Mouse (Mus musculus) neural tube, embryonic 15.5 days (tissue): ENCODE results near the gene Pou6f2. TPM values are rescaled to one million over a fixed set of nuclear protein-coding genes. Genes with fewer than 3 reads are reported as not detected.

Experiments used
- ATAC-seq: fragments of 200-750 bp; cut with Nextera tagmentation; 2 replicates; pipeline ENCODE4 v1.8.0; 2017; ENCODE audit warnings: mild to moderate bottlenecking, moderate TSS enrichment, moderate library complexity; ENCODE audit not compliant: low FRiP score
- H3K27ac ChIP-seq: fragments of 300-500 bp; sonication (generic); replicated peaks from 2 replicates; pipeline ENCODE4 v1.5.1; 2015; ENCODE audit warnings: mild to moderate bottlenecking, inconsistent platforms
- H3K27me3 ChIP-seq: fragments of 300-500 bp; sonication (generic); replicated peaks from 2 replicates; pipeline ENCODE4 v1.6.1; 2015; ENCODE audit warnings: inconsistent platforms
- H3K36me3 ChIP-seq: fragments of 300-500 bp; sonication (generic); 2 replicates; pipeline ENCODE4 v1.6.1; 2015; ENCODE audit warnings: inconsistent platforms
- H3K4me1 ChIP-seq: fragments of 300-500 bp; sonication (generic); 2 replicates; pipeline ENCODE4 v1.6.1; 2015; ENCODE audit warnings: inconsistent platforms
- H3K4me2 ChIP-seq: fragments of 300-500 bp; sonication (generic); 2 replicates; pipeline ENCODE4 v1.6.1; 2015; ENCODE audit warnings: inconsistent platforms, mild to moderate bottlenecking, moderate library complexity
- H3K4me3 ChIP-seq: fragments of 300-500 bp; sonication (generic); replicated peaks from 2 replicates; pipeline ENCODE4 v1.5.1; 2015; ENCODE audit warnings: mild to moderate bottlenecking, inconsistent platforms
- H3K9ac ChIP-seq: fragments of 300-500 bp; sonication (generic); replicated peaks from 2 replicates; pipeline ENCODE4 v1.6.1; 2015; ENCODE audit warnings: mild to moderate bottlenecking, inconsistent platforms
- H3K9me3 ChIP-seq: fragments of 300-500 bp; sonication (generic); replicated peaks from 2 replicates; pipeline ENCODE4 v1.6.1; 2016; ENCODE audit warnings: inconsistent platforms
- WGBS: fragments of 180-500 bp; shearing (Covaris S2); methylation state at CpG from one replicate; pipeline ENCODE4 v1.1.7; 2015; ENCODE audit warnings: mixed read lengths; 5-methylcytosine and 5-hydroxymethylcytosine counted together
- polyA plus RNA-seq: library from polyadenylated mRNA; unstranded; fragments of >200 nt; fragmentation: Nextera tagmentation; extraction: Ambion mirVana; gene quantifications from 2 replicates; pipeline ENCODE4 v1.2.1, GENCODE M21; 2015

Pou6f2 gene
- 10.4 and 10.6 TPM in 2 replicates for polyA plus RNA-seq

DNA sequence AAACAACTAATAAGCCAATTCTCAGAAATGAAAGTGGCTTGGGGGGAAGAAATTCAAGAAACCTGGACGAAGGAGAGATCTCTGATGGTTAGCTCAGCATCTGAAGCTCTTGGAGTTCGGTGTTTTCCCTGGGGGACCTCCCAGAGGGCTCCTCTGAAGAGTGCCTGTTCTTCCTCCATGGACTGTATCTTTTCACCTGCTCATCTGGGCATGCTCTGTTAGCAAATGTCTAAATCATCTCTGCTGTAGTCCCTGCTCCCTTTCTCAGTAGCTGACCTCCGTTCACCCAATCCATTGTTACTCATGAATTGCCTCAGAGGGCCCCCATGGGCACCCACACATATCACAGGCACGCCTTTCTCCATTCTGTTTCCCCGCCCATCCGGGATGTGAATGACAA is at the start of gene Pou6f2:
Gene Pou6f2 (minus strand): TSS at position 101 of the 400 bp plus-strand sequence.
- Histone ChIP-seq H3K9me3 (no peaks in the 10 kb centered on the region), H3K27ac (no peak within 1 kb of the TSS), H3K27me3 (no peaks in the 10 kb centered on the region), H3K4me1 (no peaks in the 10 kb centered on the region), H3K4me2 (no peak within 1 kb of the TSS), H3K4me3 (no peak within 1 kb of the TSS), H3K9ac (no peak within 1 kb of the TSS), H3K36me3 (no peaks in the 10 kb centered on the region)
- WGBS, result 86% methylated on average over 6 of the region's 6 CpGs
- no peak for ATAC-seq

DNA sequence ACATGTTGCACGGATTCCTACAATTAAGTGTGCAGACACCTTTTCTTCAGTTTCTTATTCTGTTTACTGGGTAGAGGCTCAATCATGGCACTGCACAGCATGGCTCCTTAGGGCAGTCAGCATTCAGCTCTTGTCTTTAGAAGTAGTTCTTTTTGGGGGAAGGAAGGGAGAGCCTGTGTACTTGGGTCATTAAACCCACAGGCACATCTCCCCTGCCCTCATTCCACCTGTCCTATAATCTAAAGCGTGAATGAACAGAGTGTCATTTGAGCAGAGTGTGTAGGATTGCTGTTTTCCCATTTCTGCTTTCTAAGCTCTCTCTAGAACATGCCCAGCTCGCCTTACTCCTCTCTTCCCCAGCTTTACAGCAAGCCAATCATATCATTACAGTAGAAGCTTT is 42.4 kb upstream of the Pou6f2 start:
- H3K4me1 ChIP-seq, result no peaks in the 10 kb centered on the region
- H3K4me2 ChIP-seq, result no peak overlapping the region
- no peaks in the 10 kb centered on the region for H3K27me3 ChIP-seq
- no peak overlapping the region for H3K9ac ChIP-seq
- no peaks in the 10 kb centered on the region for H3K9me3 ChIP-seq
- WGBS, result 71% methylated on average over 3 of the region's 3 CpGs
- H3K4me3 ChIP-seq, result no peak overlapping the region
- H3K36me3 ChIP-seq, result no peaks in the 10 kb centered on the region
- no peak for ATAC-seq
- no peak overlapping the region for H3K27ac ChIP-seq

- Histone ChIP-seq H3K4me1 (no peaks in the 10 kb centered on the region), H3K27me3 (no peaks in the 10 kb centered on the region), H3K9ac (no peak overlapping the region), H3K4me2 (no peak overlapping the region), H3K27ac (no peak overlapping the region), H3K9me3 (no peaks in the 10 kb centered on the region), H3K36me3 (no peaks in the 10 kb centered on the region), H3K4me3 (no peak overlapping the region)
- 89% methylated on average over 4 of the region's 4 CpGs for WGBS
- ATAC-seq, result no peak
Measured at GRCm38 (mm10) chr13:18387673-18388072, 9.8 kb downstream of the Pou6f2 start.

DNA sequence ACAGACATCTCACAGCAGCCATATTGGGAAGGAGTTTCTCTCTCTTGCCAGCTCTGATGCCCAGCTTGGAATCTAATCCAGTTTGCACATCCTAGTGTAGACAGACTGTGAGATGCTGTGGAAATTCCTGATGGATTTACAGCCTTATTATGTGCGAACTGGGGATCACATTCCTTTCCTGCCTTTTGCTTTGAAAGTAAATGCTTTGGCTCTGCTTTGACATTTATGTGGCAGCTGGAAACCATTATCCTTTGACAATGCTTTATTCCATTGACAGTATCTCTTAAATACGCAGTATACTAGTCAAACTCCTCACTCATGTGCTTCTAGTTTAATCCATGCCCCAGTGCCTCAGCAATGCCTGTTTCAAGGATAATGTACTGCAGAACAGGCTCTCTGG is 34.1 kb downstream of the Pou6f2 start:
- 31% methylated on average over 2 of the region's 2 CpGs for WGBS
- Histone ChIP-seq H3K4me3 (no peak overlapping the region), H3K4me1 (no peaks in the 10 kb centered on the region), H3K4me2 (no peak overlapping the region), H3K36me3 (no peaks in the 10 kb centered on the region), H3K27me3 (no peaks in the 10 kb centered on the region), H3K9ac (no peak overlapping the region), H3K9me3 (no peaks in the 10 kb centered on the region), H3K27ac (no peak overlapping the region)
- no peak for ATAC-seq

DNA sequence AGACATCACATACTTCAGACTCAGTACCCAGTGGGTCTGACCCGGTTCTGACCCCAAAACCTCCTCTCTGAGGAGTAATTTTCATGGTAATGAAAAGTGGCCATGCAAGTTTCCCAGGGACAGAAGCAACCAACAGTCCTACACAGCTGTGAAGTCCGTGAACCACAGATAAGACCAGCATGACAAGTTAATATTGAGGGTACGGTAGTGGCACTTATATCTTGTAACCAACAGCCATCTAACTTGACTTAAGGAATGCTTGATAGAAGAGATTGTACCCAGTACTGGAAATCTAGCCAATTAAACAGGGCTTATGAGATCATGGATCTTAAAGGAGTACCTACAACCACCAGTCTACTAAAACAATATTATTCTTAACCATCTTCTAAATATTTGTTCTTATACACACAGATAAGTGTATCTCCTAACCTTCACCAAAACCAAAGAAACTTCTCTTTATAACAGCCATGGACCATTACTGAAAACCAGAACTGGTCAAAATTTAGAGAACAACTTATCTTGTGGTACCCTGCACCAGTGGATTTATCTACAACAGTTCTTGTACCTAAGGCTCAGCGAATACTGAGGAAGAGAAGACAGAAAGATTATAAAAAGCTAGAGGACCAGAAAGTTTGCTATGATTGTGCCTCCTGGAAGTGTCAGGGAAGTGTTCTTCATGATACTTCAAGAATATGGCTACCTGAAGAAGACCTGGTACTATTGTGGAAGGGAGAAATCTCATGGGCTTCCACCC is 52.7 kb downstream of the Pou6f2 start:
- no peak overlapping the region for H3K9ac ChIP-seq
- no peak for ATAC-seq

DNA sequence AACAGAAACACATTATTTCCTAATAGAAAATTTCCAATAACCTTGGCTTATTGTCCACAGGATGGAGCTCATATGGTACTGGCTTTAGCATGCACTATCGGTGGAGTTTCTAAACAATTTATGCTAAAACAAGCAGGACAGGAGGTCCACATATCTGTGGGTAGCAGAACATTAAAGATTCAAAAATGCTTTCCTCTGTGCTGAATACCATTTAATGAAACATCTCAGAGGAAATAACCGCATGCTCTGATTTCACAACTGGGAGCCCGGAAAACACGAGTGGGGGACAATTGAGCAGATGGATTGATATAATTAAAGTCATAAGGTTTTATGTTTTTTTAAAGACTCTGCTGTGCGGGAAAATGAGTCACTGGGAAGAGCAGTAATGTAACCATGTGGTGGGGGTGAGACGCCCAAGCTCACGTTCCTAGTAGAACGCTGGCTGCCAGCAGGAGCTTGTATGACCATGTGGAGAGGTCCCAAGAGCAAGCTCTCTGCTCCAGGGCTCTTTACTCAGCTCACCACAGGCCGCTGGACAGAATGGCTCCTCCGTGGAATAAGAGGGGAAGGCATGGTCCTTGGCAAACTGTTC is 58.5 kb downstream of the Pou6f2 start:
- Histone ChIP-seq H3K36me3 (no peaks in the 10 kb centered on the region), H3K4me1 (peaks cover 10% of the 10 kb centered on the region; the same call in 1 of the 2 replicates), H3K27me3 (no peaks in the 10 kb centered on the region; the same call in 1 of the 2 replicates), H3K27ac (no peak overlapping the region), H3K4me2 (peak overlapping the region; percentile 19), H3K4me3 (no peak overlapping the region), H3K9ac (no peak overlapping the region), H3K9me3 (no peaks in the 10 kb centered on the region)
- peak; percentile 83 for ATAC-seq
- 37% methylated on average over 10 of the region's 10 CpGs for WGBS

More for the DNA sequence above, 52.7 kb downstream of the Pou6f2 start:
- H3K27me3 ChIP-seq, result no peaks in the 10 kb centered on the region
- no peak overlapping the region for H3K4me3 ChIP-seq
- WGBS, result 75% methylated on average over 4 of the region's 4 CpGs
- no peaks in the 10 kb centered on the region for H3K36me3 ChIP-seq
- H3K4me1 ChIP-seq, result no peaks in the 10 kb centered on the region
- no peak overlapping the region for H3K27ac ChIP-seq
- no peak overlapping the region for H3K4me2 ChIP-seq
- H3K9me3 ChIP-seq, result no peaks in the 10 kb centered on the region

- no peak overlapping the region for H3K9ac ChIP-seq
- H3K4me2 ChIP-seq, result no peak overlapping the region
- no peak overlapping the region for H3K4me3 ChIP-seq
- no peaks in the 10 kb centered on the region for H3K9me3 ChIP-seq
- no peak overlapping the region for H3K27ac ChIP-seq
- no peak for ATAC-seq
- WGBS, result 75% methylated on average over 2 of the region's 2 CpGs
- H3K27me3 ChIP-seq, result no peaks in the 10 kb centered on the region; the same call in 1 of the 2 replicates
- peaks cover 10% of the 10 kb centered on the region; the same call in 1 of the 2 replicates for H3K4me1 ChIP-seq
- H3K36me3 ChIP-seq, result no peaks in the 10 kb centered on the region
Measured at GRCm38 (mm10) chr13:18338022-18338421, 59.5 kb downstream of the Pou6f2 start.

DNA sequence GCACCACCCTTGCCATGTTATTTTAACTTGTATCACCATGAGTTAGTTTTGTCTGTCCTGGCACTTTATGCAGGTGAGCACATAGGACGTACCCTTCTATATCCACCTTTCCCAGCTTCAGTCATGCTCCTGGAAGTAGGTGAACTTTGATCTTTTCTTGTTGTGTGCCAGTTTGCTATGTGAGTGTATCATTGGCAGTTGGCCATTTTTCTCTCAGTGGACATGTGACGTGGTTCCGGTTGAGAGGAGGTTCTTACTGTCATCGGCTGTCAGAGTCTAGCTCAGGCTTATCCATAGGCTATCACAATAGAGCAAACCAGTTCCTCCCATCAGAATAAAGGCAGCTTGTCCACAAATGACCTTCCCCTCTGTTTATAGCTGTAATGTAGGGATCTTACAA is 63.5 kb downstream of the Pou6f2 start:
- no peak overlapping the region for H3K27ac ChIP-seq
- H3K9ac ChIP-seq, result no peak overlapping the region
- H3K4me1 ChIP-seq, result peaks cover 7% of the 10 kb centered on the region; the same call in 1 of the 2 replicates
- no peaks in the 10 kb centered on the region for H3K36me3 ChIP-seq
- ATAC-seq, result no peak
- no peaks in the 10 kb centered on the region; the same call in 1 of the 2 replicates for H3K27me3 ChIP-seq
- H3K9me3 ChIP-seq, result no peaks in the 10 kb centered on the region
- 87% methylated on average over 4 of the region's 4 CpGs for WGBS
- H3K4me2 ChIP-seq, result no peak overlapping the region
- no peak overlapping the region for H3K4me3 ChIP-seq

DNA sequence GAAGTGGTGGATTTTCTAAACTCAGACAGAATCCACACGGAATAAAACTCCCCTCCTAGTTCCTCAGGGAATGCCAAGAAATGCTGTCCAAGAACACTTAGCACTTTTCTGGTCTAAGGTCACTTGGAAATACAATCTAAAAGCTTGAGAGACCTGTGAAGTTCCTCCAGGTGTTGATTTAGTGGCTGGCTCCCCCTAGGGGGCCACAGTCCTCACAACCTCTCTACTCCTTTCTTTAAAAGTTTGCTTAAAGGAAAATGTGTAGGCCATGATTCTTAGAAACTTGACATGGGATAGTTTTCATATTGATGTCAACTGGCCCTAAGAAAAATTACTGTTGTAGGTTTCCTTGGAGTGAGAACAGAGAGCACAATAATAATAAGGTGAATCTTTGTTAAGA is 64.9 kb downstream of the Pou6f2 start:
- Histone ChIP-seq H3K9ac (no peak overlapping the region), H3K27me3 (no peaks in the 10 kb centered on the region; the same call in 1 of the 2 replicates), H3K4me3 (no peak overlapping the region), H3K36me3 (no peaks in the 10 kb centered on the region), H3K4me2 (no peak overlapping the region), H3K4me1 (0 out of 2 replicates have a peak, but pooled peaks cover 2% of the 10 kb centered on the region), H3K27ac (no peak overlapping the region), H3K9me3 (no peaks in the 10 kb centered on the region)
- ATAC-seq, result no peak
- 47% methylated on average over 1 of the region's 1 CpGs for WGBS

DNA sequence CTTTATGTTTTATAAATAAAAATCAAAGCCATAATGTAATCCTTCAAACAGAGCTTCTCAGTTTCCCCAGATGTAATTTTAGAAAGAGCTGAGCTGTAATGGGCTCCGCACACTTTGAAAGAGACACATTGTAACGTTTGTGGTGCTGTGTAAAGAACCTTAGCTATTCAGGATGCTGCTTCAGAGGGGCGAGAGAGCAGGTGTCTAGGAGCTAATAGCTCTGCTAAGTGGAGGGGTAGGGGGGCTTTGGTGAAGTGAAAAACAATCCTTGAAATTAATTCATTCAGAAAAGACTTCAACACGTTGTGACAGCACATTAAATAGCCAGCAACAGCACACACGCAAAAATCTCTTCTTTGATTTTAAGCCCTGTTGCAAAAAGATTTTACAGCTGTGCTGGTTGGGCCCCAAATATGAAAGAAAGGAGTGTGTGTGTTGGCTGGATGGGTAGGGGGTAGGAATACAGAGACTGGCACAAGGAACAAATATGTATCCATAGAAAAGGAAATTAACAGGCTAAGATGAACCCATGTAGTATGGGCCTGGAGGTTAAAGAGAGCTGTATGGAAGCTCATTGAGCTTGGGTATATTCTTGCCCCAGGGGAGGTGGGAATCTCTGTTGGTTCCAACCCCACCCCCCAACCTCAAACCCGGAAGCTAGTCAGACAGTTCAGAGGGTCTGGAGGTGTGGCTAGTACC is 73.4 kb downstream of the Pou6f2 start:
- Histone ChIP-seq H3K27ac (no peak overlapping the region), H3K9me3 (no peaks in the 10 kb centered on the region), H3K27me3 (no peaks in the 10 kb centered on the region), H3K9ac (no peak overlapping the region), H3K4me3 (no peak overlapping the region), H3K36me3 (no peaks in the 10 kb centered on the region), H3K4me2 (no peak overlapping the region), H3K4me1 (peaks cover 7% of the 10 kb centered on the region; the same call in 1 of the 2 replicates)
- WGBS, result 35% methylated on average over 6 of the region's 6 CpGs
- ATAC-seq, result no peak

DNA sequence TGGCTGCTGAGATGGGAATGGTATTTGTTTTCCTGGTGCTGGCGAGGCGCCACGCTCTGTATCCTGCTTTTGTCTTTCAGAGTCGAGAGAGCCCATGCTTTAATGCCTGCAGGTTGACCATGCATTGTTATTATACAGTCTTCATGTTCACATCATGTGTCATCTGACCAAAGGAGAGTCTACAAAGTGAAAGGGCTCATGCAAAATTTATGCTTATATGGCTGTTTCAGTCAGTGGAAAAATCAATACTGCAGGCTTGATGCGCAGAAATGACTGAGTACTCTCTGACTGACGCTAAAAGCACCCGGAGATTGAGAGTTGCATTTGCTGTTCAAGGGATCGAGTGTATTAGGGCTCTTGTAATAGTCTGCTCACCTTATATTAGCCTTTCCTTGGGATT is 74.1 kb downstream of the Pou6f2 start:
- Histone ChIP-seq H3K27ac (peak overlapping the region; percentile 45; the same call in 1 of the 2 replicates), H3K4me2 (no peak overlapping the region), H3K27me3 (no peaks in the 10 kb centered on the region), H3K36me3 (no peaks in the 10 kb centered on the region), H3K9me3 (no peaks in the 10 kb centered on the region), H3K4me1 (peaks cover 7% of the 10 kb centered on the region; the same call in 1 of the 2 replicates), H3K9ac (no peak overlapping the region), H3K4me3 (no peak overlapping the region)
- 50% methylated on average over 8 of the region's 8 CpGs for WGBS
- peak; percentile 40 for ATAC-seq
